Mouse (Mus musculus) lung, postnatal 36 days (tissue): ENCODE results near the gene Saa1.
"Not testable (repeated sequence)": the region's sequence is repeated elsewhere in the genome, so short reads cannot be mapped to it uniquely, and the experiment has no call there.

Experiments
- DNase-seq: peaks from one replicate; pipeline ENCODE4 v3.0.0; 2022; ENCODE audit warnings: mixed read lengths

The Saa1 gene

GRCm38 (mm10) chr7:46742880-46743279 is at the start of gene Saa1:
Gene Saa1, minus strand, starts transcription at chr7:46742980.
- DNase-seq: not testable (repeated sequence)

GRCm38 (mm10) chr7:46789177-46789849 is 46.5 kb upstream of the Saa1 start:
- DNase-seq: peak; percentile 28

GRCm38 (mm10) chr7:46770706-46771105 is 27.9 kb upstream of the Saa1 start:
- peak; percentile 76 for DNase-seq

DNA sequence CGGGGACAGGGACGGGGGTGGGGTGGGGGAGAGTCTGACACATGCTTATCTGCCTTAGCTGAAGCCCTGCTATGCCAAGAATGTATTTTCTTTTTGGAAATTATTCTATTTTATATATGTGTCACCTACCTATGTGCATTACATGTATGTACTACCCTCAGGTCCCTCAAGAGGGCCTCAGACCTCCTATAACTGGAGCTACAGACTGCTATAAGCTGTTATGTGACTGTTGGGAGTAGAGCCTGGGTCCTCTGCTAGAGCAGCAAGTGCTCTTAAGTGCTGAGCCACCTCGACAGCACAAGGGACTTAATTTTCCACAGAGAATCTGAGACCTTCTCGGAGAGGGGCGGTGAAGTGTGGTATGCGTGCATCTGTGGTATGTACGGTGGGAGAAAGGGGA is 25.7 kb upstream of the Saa1 start:
- no peak for DNase-seq

DNA sequence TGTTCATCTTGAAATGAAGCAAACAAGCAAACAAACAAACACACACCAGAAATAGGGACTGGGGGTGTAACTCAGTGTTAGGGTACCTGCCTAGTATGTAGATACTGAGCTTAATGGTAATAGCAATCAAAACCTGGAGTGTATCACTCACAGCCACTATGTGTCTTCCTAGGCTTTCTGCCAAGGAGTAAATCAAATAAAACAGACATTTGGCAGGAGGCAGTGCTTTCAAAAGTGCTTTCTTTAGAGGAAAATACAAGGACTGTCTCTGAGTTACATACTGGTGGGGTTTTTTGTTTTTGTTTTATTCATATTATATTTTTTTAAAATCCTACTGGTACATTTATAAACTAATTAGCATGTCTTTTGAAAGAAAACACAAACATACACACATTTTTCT is 24.6 kb upstream of the Saa1 start:
- DNase-seq: peak; percentile 42

- DNase-seq: no peak
These were observed 21.9 kb upstream of the Saa1 start for GRCm38 (mm10) chr7:46764672-46765071.

- DNase-seq: no peak
These were observed 19.8 kb upstream of the Saa1 start for GRCm38 (mm10) chr7:46762601-46763000.

- DNase-seq: no peak
These were observed 18.4 kb upstream of the Saa1 start for GRCm38 (mm10) chr7:46761049-46761795.

DNA sequence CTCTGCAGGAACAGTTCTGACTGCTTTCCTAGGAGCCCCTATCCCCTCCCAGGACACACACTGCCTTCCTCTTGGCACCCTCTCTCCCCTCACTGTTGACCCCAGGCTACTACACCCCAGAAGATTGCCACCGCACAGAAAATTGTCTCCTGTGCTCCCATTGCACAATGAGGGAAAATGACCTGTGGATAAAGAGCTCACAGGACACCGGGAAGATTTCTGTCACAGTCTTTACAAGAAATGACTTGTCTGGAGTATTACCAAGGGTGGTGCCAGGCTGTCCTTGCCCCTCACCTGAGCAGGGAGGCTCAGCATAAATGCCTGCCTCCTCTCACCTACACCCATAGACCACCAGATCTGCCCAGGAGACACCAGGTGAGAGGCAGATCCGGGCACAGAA is 8.7 kb upstream of the Saa1 start, which contains the start of gene Saa2:
TSS of gene Saa2 (plus strand) at position 301 of the 400 bp plus-strand sequence.
- no peak for DNase-seq

- peak; percentile 30 for DNase-seq
These were observed 5.7 kb upstream of the Saa1 start for GRCm38 (mm10) chr7:46748459-46748858.

DNA sequence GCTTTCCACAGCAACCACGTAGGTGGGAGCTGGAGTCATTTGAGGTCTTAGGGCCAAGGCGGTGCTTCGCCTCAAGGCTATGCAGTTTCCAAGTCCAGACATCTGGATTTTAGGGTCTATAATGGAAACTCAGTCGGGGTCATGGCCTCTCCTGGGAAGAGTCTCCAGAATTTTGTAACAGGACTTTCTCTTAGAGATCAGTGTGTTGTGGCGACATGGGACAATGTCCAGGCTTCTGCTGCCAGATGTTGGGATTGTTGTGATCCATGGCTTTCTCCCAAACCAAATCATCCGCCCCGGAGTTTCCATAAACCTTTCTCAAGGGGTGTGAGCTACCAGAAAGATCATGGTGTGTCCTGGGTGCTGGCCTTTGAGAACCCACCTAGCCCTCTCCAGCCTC is 3.6 kb upstream of the Saa1 start:
- DNase-seq: peak; percentile 21

DNA sequence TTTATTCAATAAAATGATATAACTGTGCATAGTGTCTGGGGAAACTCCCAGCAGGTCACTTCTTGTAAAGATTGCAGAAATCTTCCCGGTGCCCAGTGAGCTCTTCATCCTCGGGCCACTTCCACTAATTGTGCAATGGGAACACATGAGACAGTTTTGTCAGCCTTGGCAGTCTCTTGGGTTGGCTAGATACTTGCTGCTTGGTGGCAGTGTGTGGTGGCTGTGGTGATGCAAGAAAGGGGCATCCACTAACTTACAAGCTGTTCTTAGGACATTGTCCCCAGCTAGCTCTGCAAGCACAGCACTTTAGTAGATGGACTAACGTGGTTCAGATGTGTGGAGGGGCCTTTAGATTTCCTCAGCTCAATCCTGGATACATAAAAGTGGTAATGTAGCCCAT is 3.0 kb upstream of the Saa1 start:
- DNase-seq: peak; percentile 63

DNA sequence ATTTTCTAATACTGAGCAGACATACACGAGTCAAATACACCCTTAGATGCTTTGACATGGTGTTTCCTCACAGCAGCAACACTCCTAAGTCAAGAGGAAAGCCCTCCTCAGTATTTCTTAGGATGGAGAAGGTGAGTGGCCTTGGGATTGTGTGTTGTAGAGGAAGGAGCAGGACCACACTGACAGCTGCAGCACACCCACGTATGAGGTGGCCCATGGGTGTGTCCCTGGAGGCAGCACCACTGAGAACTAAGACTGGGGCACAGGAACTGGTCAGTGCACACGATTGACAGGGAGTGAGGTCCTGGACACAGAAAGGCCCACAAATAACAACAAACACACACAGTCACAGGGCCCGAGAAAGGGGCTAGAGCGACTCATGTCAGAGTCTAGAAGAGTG is 2.7 kb downstream of the Saa1 start:
- DNase-seq: not testable (repeated sequence)

- peak; percentile 64 for DNase-seq
These were observed 4.0 kb downstream of the Saa1 start for GRCm38 (mm10) chr7:46738561-46739460.

- peak; percentile 54 for DNase-seq
These were observed 7.8 kb downstream of the Saa1 start for GRCm38 (mm10) chr7:46734983-46735382.

DNA sequence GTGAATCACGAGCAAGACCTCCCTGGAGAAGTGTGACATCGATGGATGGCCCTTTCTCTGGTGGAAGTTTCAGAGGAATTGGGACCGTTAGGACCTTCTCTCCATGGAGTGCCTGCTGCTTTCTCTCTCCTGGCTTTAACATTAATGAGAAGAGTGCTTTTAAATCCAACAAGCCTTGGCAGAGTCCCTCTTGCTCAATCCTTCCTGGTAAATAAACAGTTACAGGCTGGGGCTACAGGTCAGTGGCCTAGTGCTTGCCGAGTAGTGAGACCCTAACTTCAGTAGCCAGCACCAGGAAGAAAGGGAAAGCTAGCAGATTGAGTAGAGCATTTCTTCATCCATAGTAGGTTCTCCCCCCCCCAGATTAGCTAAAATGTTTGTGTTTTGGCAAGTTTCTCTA is 10.3 kb downstream of the Saa1 start, which contains the start of gene Saa4:
TSS of gene Saa4 (minus strand) at position 146 of the 400 bp plus-strand sequence.
- no peak for DNase-seq

- no peak for DNase-seq
These were observed 15.2 kb downstream of the Saa1 start for GRCm38 (mm10) chr7:46727584-46727983.

- no peak for DNase-seq
These were observed 18.4 kb downstream of the Saa1 start for GRCm38 (mm10) chr7:46724396-46724795.

GRCm38 (mm10) chr7:46723849-46724248 is 18.9 kb downstream of the Saa1 start:
- no peak for DNase-seq

DNA sequence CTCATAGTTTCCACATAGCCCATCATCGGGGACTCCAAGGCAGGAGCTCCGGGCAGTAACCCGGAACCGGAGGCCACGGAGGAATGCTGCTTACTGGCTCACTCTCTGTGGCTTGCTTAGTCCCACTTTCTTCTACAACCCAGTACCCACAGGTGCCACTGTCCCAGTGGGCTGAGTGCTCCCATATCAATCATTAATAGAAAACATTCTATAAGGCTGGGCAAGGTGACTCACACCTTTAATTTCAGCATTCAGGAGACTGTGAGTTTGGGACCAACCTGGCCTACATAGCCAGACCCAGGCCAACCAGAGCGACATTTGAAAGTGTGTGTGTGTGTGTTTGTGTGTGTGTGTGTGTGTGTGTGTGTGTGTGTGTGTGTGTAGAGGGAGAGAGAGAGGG is 19.4 kb downstream of the Saa1 start:
- DNase-seq: no peak

- DNase-seq: peak; percentile 25
These were observed 22.3 kb downstream of the Saa1 start for GRCm38 (mm10) chr7:46720460-46720859.

DNA sequence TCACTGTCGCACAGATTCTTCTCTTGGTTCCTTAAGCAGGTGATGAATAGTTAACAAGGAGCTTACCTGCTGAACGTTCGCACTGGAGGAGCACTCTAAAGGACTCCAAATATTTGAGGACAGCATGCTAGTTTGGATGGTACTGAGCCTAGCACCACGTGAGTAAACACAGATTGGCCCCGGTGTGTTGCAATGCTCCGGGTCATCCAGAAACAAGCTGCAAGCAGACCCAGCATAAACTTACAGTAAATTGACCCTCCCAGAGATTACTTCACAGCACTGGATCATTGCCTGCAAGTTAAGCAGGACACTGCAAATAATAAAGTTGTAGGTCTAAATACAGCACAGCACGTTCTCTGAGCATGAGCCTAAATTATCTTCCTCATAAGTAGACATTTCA is 23.3 kb downstream of the Saa1 start:
- DNase-seq: peak; percentile 91

- no peak for DNase-seq
These were observed 24.0 kb downstream of the Saa1 start for GRCm38 (mm10) chr7:46718591-46719270.
